Mouse (Mus musculus): ENCODE results near the gene Rplp0. TPM values are rescaled to one million over a fixed set of nuclear protein-coding genes. Genes with fewer than 3 reads are reported as not detected.
"Not testable (repeated sequence)": the region's sequence is repeated elsewhere in the genome, so short reads cannot be mapped to it uniquely, and the experiment has no call there.

Rplp0 gene
- polyA plus RNA-seq, 1 experiment from 2014 or later: 869 TPM

GRCm38 (mm10) chr5:115574992-115575391, 15.7 kb downstream of the Rplp0 start:
- Histone ChIP-seq H3K27ac (replicated peaks) (no peak overlapping the region), H3K27me3 (no peaks in the 10 kb centered on the region), H3K4me2 (no peak overlapping the region), H3K36me3 (peaks cover 86% of the 10 kb centered on the region), H3K9me3 (no peaks in the 10 kb centered on the region), H3K9ac (no peak overlapping the region), H3K4me1 (replicated peaks) (no peaks in the 10 kb centered on the region), H3K4me3 (no peak overlapping the region)
- no peak for ATAC-seq (ENCODE audit: low read depth)
- 95% methylated on average over 8 of the region's 8 CpGs for WGBS

GRCm38 (mm10) chr5:115577686-115578085, 18.4 kb downstream of the Rplp0 start:
- not testable (repeated sequence) for H3K4me2 ChIP-seq; H3K27ac ChIP-seq (replicated peaks); ATAC-seq (ENCODE audit: low read depth); H3K27me3 ChIP-seq; H3K4me1 ChIP-seq (replicated peaks); H3K4me3 ChIP-seq; H3K9ac ChIP-seq
- WGBS: 94% methylated on average over 4 of the region's 4 CpGs
- Histone ChIP-seq H3K9me3 (peaks cover 12% of the 10 kb centered on the region), H3K36me3 (peaks cover 94% of the 10 kb centered on the region)

- WGBS: 92% methylated on average over 14 of the region's 14 CpGs
- Histone ChIP-seq H3K9me3 (peaks cover 15% of the 10 kb centered on the region), H3K9ac (no peak overlapping the region), H3K4me2 (no peak overlapping the region), H3K36me3 (peaks cover 97% of the 10 kb centered on the region), H3K4me3 (no peak overlapping the region), H3K27me3 (no peaks in the 10 kb centered on the region), H3K27ac (replicated peaks) (no peak overlapping the region), H3K4me1 (replicated peaks) (no peaks in the 10 kb centered on the region)
- ATAC-seq (ENCODE audit: low read depth): no peak
These were observed 19.7 kb downstream of the Rplp0 start for GRCm38 (mm10) chr5:115578922-115579321.

DNA sequence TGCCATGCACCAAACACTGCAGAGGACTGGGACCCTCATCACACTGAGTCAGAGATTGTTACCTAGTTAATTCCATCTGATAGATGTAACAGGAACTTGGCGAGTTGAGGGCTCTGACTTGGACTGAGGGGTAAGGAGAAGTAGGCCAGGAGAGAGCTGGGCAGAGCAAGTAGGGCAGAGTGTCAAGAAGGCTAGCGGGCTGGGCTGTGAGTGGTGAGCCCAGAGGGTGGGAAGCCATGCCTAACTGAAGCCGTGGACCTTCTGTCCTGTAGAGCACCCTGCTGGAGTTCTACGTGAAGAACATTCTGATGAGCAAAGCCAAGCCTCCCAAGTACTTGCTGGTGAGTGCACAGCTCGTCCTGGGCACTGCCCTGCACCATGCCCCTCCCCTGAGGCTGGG, 20.1 kb downstream of the Rplp0 start:
- H3K4me3 ChIP-seq: no peak overlapping the region
- H3K27me3 ChIP-seq: no peaks in the 10 kb centered on the region
- no peak overlapping the region for H3K27ac ChIP-seq (replicated peaks)
- peaks cover 15% of the 10 kb centered on the region for H3K9me3 ChIP-seq
- no peak overlapping the region for H3K9ac ChIP-seq
- H3K4me1 ChIP-seq (replicated peaks): no peaks in the 10 kb centered on the region
- 93% methylated on average over 5 of the region's 5 CpGs for WGBS
- no peak overlapping the region for H3K4me2 ChIP-seq
- H3K36me3 ChIP-seq: peaks cover 97% of the 10 kb centered on the region
- ATAC-seq (ENCODE audit: low read depth): no peak

GRCm38 (mm10) chr5:115580229-115581001, 21.1 kb downstream of the Rplp0 start:
- Histone ChIP-seq H3K4me1 (replicated peaks) (no peaks in the 10 kb centered on the region), H3K4me2 (no peak overlapping the region), H3K27ac (replicated peaks) (no peak overlapping the region), H3K27me3 (no peaks in the 10 kb centered on the region), H3K4me3 (no peak overlapping the region), H3K36me3 (peaks cover 97% of the 10 kb centered on the region), H3K9ac (no peak overlapping the region), H3K9me3 (peaks cover 15% of the 10 kb centered on the region)
- no peak for ATAC-seq (ENCODE audit: low read depth)
- WGBS: 90% methylated on average over 14 of the region's 14 CpGs

DNA sequence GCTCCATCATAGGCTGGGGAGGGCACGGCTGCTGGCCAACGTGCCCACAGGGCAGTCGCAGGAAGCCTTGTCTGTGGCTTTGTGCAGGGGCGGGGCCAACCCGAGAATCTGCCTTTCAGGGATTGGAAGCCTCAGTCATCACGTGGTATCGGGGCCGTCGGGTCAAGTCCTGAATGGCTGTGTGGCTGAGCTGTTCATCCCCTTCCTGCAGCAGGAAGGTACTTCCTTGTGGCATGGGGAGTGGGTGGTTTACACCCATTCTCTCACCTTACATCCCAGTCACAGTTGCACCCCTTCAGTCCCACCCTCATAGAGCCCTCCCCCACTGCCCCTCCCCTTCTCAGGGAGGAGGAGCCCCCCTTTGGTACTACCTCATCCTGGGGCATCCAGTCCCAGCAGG, 22.4 kb downstream of the Rplp0 start:
- H3K4me1 ChIP-seq (replicated peaks): no peaks in the 10 kb centered on the region
- WGBS: 97% methylated on average over 9 of the region's 9 CpGs
- H3K36me3 ChIP-seq: peaks cover 98% of the 10 kb centered on the region
- no peak overlapping the region for H3K4me2 ChIP-seq
- peaks cover 15% of the 10 kb centered on the region for H3K9me3 ChIP-seq
- no peaks in the 10 kb centered on the region for H3K27me3 ChIP-seq
- ATAC-seq (ENCODE audit: low read depth): no peak
- H3K27ac ChIP-seq (replicated peaks): no peak overlapping the region
- H3K9ac ChIP-seq: no peak overlapping the region
- H3K4me3 ChIP-seq: no peak overlapping the region

DNA sequence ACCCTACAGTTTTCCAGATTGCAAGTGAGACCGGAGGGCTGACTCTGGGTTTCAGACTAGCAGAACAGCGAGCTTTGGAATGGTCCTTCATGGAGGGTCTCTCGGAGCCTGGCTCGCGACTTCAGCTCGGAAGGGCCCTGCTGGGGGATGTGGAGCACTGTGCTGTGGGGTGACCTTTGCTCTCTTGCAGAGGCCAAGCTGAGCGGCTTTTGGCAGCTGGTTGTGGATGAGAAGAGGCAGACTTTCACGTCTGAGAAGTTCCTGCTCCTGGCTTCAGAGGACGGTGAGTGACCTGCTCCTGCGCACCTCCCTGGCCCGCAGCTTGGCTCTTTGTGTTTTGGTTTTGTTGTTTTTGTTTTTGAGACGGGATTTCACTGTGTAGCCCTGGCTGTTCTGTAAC, 26.3 kb downstream of the Rplp0 start:
- Histone ChIP-seq H3K4me3 (no peak overlapping the region), H3K4me1 (replicated peaks) (no peaks in the 10 kb centered on the region), H3K36me3 (peaks cover 98% of the 10 kb centered on the region), H3K27me3 (no peaks in the 10 kb centered on the region), H3K9ac (no peak overlapping the region), H3K27ac (replicated peaks) (no peak overlapping the region), H3K9me3 (peaks cover 15% of the 10 kb centered on the region), H3K4me2 (no peak overlapping the region)
- WGBS: 92% methylated on average over 12 of the region's 12 CpGs
- ATAC-seq (ENCODE audit: low read depth): no peak

- 73% methylated on average over 15 of the region's 15 CpGs for WGBS
- H3K4me2 ChIP-seq: no peak overlapping the region
- H3K27me3 ChIP-seq: no peaks in the 10 kb centered on the region
- no peak for ATAC-seq (ENCODE audit: low read depth)
- H3K9me3 ChIP-seq: peaks cover 15% of the 10 kb centered on the region
- no peak overlapping the region for H3K4me3 ChIP-seq
- no peak overlapping the region for H3K9ac ChIP-seq
- peaks cover 98% of the 10 kb centered on the region for H3K36me3 ChIP-seq
- no peaks in the 10 kb centered on the region for H3K4me1 ChIP-seq (replicated peaks)
- H3K27ac ChIP-seq (replicated peaks): no peak overlapping the region
These were observed 26.9 kb downstream of the Rplp0 start for GRCm38 (mm10) chr5:115586166-115586565.

- H3K9ac ChIP-seq: no peak overlapping the region
- WGBS: 90% methylated on average over 2 of the region's 2 CpGs
- no peak overlapping the region for H3K4me3 ChIP-seq
- ATAC-seq (ENCODE audit: low read depth): no peak
- peaks cover 98% of the 10 kb centered on the region for H3K36me3 ChIP-seq
- H3K27ac ChIP-seq (replicated peaks): no peak overlapping the region
- H3K4me2 ChIP-seq: no peak overlapping the region
- no peaks in the 10 kb centered on the region for H3K27me3 ChIP-seq
- H3K4me1 ChIP-seq (replicated peaks): no peaks in the 10 kb centered on the region
- peaks cover 11% of the 10 kb centered on the region for H3K9me3 ChIP-seq
These were observed 27.5 kb downstream of the Rplp0 start for GRCm38 (mm10) chr5:115586780-115587179.

DNA sequence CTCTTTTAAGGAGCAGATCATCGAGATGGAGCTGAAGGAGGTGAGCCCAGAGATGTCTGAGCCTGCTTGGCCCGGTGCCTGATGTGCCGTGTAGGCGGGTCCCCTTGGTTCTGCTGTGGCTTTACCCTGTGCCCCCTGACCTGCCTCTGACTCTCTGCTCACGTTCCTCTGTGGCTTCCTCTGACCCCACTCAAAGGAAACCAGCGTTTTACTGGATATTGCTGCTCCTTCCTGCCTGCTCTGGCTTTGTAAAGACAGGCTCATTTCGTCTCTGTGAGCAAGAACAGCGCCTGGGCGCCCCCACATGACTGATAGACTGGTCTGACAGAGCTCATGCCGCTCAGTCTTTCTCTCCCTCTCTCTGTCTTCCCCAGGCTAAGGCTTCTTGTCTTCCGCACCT, 31.8 kb downstream of the Rplp0 start:
- ATAC-seq (ENCODE audit: low read depth): no peak
- WGBS: 88% methylated on average over 11 of the region's 11 CpGs
- H3K4me1 ChIP-seq (replicated peaks): no peaks in the 10 kb centered on the region

GRCm38 (mm10) chr5:115591506-115591905, 32.2 kb downstream of the Rplp0 start:
- Histone ChIP-seq H3K27ac (replicated peaks) (no peak overlapping the region), H3K36me3 (peaks cover 98% of the 10 kb centered on the region), H3K4me3 (no peak overlapping the region), H3K27me3 (no peaks in the 10 kb centered on the region), H3K9me3 (no peaks in the 10 kb centered on the region), H3K4me2 (no peak overlapping the region), H3K9ac (no peak overlapping the region), H3K4me1 (replicated peaks) (no peaks in the 10 kb centered on the region)
- WGBS: 97% methylated on average over 2 of the region's 2 CpGs
- no peak for ATAC-seq (ENCODE audit: low read depth)

More for the DNA sequence above, 31.8 kb downstream of the Rplp0 start:
- Histone ChIP-seq H3K9me3 (no peaks in the 10 kb centered on the region), H3K27ac (replicated peaks) (no peak overlapping the region), H3K36me3 (peaks cover 98% of the 10 kb centered on the region), H3K4me2 (no peak overlapping the region), H3K27me3 (no peaks in the 10 kb centered on the region), H3K4me3 (no peak overlapping the region), H3K9ac (no peak overlapping the region)

GRCm38 (mm10) chr5:115603561-115603960, 44.3 kb downstream of the Rplp0 start:
- no peaks in the 10 kb centered on the region for H3K27me3 ChIP-seq
- no peak overlapping the region for H3K4me2 ChIP-seq
- no peak overlapping the region for H3K4me3 ChIP-seq
- no peak overlapping the region for H3K9ac ChIP-seq
- peaks cover 92% of the 10 kb centered on the region for H3K36me3 ChIP-seq
- H3K4me1 ChIP-seq (replicated peaks): no peaks in the 10 kb centered on the region
- H3K9me3 ChIP-seq: no peaks in the 10 kb centered on the region
- no peak overlapping the region for H3K27ac ChIP-seq (replicated peaks)
- ATAC-seq (ENCODE audit: low read depth): no peak
- 92% methylated on average over 6 of the region's 6 CpGs for WGBS

DNA sequence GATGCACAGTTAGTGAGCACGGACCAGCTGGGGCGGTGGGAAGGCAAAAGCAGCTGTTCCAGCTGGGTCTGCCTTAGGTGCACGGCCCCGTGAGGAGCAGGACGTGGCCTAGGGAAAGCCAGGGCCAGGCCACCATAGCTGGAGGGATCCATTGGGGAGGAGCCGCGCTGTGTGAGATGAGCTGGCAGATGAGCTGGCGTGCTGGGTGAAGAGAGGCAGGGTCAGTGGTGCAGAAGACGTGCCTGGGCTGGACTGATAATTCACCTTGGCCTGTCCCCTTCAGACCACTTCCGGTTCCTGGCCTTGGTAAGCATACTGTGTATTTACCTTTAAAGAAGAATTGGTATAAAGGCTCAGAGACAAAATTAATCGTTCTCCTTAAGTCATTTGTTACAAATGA, 52.3 kb downstream of the Rplp0 start:
- Histone ChIP-seq H3K4me3 (no peak overlapping the region), H3K36me3 (peaks cover 99% of the 10 kb centered on the region), H3K27ac (replicated peaks) (no peak overlapping the region), H3K9ac (no peak overlapping the region), H3K9me3 (no peaks in the 10 kb centered on the region), H3K4me2 (no peak overlapping the region), H3K27me3 (no peaks in the 10 kb centered on the region), H3K4me1 (replicated peaks) (no peaks in the 10 kb centered on the region)
- ATAC-seq (ENCODE audit: low read depth): no peak
- WGBS: 93% methylated on average over 11 of the region's 11 CpGs
